Mouse (Mus musculus) gastrocnemius, adult 2 months (tissue): ENCODE measurements around the gene Rps21. TPM values are rescaled to one million over a fixed set of nuclear protein-coding genes. Genes with fewer than 3 reads are reported as not detected.
A peak's percentile ranks its signal among the peaks of the same experiment; 100 is the strongest.

Experiments
- DNase-seq: peaks from one replicate; pipeline ENCODE4 v3.0.0; 2022
- H3K27ac ChIP-seq: fragments of 200-600 bp; 2 replicates; pipeline ENCODE4 v1.8.1; 2022; ENCODE audit warnings: mild to moderate bottlenecking
- H3K4me3 ChIP-seq: fragments of 200-600 bp; 2 replicates; pipeline ENCODE4 v1.8.1; 2022; ENCODE audit warnings: mild to moderate bottlenecking, moderate library complexity
- CTCF ChIP-seq: fragments of 200-600 bp; IDR thresholded peaks from 2 replicates; pipeline ENCODE4 v1.8.1; 2022; ENCODE audit warnings: antibody characterized with exemption, mild to moderate bottlenecking, moderate library complexity
- intact Hi-C: fragments of 180-260 bp; cut with DNase I; formaldehyde crosslinking; loops from one replicate; pipeline ENCODE4 v1.15.1; 2025
- total RNA-seq, 2 experiments: library from RNA; stranded (reverse); gene quantifications; 2 replicates each; pipeline ENCODE4 v1.2.3; 2021

Rps21 gene
- total RNA-seq, 2 experiments from 2014 or later = 359 to 473 TPM

DNA sequence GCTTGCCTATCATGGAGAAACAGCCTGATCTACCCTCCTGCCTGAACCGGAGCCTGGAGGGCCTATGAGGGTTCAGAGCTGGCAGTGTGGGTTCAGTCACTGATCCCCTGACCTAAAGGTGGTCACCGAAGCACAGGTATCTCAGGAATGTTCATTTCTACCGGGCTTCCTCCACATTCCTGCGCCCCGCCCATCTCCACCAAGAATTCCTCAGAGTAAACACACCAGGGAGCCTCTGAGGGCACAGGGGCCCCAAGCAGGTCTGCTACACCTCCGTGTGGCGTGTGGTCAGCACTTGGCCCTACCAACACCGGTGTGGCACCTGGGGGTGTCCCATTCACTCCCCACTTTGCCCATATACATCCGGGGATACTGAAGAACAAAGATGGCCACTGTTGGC is 37.0 kb upstream of the Rps21 start:
- DNase-seq = peak; percentile 12
- TF ChIP-seq CTCF = no peak
- Histone ChIP-seq H3K4me3 (no peak overlapping the region), H3K27ac (peak overlapping the region; percentile 83)
- intact Hi-C loops = no loop called here

DNA sequence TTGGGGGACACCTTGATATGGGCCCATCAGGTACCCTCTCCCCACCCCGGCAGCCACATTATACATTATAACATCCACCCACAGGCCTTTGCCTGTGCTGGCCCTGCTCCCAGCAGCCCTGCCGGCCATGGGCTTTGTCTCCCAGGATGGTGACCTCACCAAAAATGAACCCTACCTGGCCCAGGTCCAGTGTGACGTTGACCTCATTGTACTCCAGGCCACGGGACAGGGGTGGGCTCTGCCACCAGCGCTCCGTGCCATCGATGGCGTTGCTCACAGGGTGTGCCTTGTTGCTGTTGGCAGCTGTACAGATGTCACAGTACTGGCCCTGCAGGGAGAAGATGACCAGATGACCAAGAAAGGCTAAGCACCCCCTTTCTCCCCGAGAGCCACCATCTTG is 36.1 kb upstream of the Rps21 start:
- H3K4me3 ChIP-seq = no peak overlapping the region
- peak overlapping the region; percentile 62 for H3K27ac ChIP-seq
- intact Hi-C loops = no loop called here
- no peak for DNase-seq
- TF ChIP-seq CTCF = no peak

DNA sequence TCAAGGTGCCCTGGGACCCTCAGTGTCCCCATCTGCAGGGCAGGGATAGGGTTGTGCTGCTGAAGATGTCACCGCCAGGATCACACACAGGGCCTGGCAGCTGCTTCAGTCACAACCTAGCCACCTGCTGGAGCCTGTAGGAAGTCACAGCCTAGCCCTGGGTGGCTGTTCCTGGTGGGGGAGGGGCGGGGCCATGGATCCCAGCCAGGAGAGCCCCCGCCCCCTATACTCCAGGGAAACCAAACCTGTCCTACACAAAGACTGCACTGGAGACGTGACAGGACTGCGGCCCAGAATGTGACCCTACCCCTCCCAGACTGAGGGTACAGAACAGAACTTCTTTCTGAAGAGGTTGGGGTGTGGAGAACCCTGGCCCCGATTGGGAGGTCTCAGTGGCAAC is 34.9 kb upstream of the Rps21 start:
- no peak for DNase-seq

DNA sequence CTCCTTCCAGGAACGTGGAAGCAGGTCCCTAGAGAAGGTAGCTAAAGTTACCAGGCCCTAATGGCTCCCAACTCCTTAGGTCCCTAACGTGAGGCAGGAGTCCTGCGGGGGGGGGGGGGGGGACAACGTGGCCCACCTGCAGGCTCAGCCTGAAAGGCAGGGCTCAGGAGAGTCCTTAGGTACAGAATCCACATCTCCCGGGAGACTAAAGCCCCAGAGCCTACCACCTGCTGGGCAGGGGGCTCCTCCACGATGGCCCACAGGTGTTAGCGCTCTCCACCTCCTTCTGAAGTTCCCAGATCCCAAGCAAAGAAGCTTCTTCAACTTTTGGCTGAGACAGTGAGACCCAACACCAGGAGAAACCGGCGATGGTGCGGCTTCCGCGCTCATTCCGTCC is 32.5 kb upstream of the Rps21 start:
- peak overlapping the region; percentile 88 for H3K27ac ChIP-seq

More for the DNA sequence above, 34.9 kb upstream of the Rps21 start:
- peak overlapping the region; percentile 89 for H3K4me3 ChIP-seq
- TF ChIP-seq CTCF = peak; percentile 36
- peak overlapping the region; percentile 62 for H3K27ac ChIP-seq
- intact Hi-C loops = no loop called here

DNA sequence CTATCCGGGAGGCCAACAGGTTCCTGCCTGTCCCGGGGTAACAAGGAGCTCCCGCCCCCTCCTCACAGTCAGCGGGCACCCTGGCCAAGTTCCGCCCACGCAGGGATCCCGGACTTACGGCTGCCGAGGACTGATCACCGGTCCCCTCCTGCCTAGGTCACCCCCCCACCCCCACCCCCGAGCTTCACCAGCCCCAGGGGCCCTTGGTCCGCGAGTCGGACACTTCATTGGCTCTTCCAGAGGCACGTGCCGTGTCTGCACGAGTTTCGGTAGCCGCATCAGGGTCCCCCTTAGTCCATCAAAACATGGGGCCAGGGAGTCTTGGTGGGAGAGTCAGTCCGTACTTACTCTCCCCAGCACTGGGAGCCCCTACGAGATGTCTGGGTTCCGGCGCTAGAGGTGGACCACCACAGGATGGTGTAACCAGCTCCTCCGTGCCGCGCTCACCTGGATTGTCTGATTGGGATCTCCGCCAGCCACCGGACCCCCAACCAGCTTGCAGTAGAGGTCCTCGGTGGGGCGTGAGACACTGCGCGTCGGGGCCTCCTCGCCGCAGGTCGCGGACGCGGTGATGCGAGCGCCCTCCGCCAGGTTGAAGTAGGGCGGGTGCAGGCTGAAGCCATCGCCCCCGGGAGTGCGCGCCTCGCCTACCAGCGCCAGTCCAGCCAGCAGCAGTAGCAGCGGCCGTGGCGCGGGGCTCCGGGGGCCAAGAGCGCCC is 32.0 kb upstream of the Rps21 start:
- peak; percentile 57 for DNase-seq
- Histone ChIP-seq H3K4me3 (peak overlapping the region; percentile 89), H3K27ac (peak overlapping the region; percentile 88)
- TF ChIP-seq CTCF = no peak; the same call in 1 of the 2 replicates
- intact Hi-C loops = no loop called here

More for the DNA sequence above, 32.5 kb upstream of the Rps21 start:
- no peak for DNase-seq
- intact Hi-C loops = no loop called here
- no peak for TF ChIP-seq CTCF
- H3K4me3 ChIP-seq = peak overlapping the region; percentile 89

DNA sequence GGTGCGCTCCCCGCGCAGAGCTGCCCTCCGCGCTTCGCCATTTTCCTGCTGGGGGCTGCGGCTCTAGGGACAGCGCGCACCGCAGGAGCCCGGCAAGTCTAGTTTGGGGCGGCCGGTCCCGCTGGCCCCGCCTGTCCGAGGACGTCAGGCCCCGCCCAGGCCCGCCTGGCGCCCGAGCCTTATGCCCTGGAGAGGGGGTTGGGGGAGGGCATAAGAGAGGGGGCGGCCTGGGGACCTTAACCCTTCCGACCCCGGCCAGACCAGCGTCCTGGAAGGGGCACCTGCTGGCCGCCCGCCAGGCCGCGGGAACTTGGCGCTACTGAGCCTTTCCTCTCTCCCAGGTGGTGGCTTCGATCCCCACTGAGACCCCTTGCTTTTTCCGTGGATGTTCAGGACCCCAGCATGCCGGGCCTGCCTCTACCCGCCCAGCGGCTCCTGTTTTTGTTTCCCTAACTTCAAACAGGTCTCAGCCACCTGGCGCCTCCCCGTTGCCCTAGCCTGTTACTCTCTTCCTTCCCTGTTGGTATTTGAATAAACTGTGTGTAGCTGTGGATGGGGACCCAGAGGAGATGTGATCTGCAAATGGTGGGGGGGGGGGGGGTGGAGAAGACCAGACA is 31.3 kb upstream of the Rps21 start, which contains the start of gene Lama5:
TSS of gene Lama5 (minus strand) at position 98 of the 617 bp plus-strand sequence.
- TF ChIP-seq CTCF = no peak
- intact Hi-C loops = no loop called here
- H3K27ac ChIP-seq = peak within 1 kb of the TSS; percentile 88
- DNase-seq = peak; percentile 87
- H3K4me3 ChIP-seq = peak within 1 kb of the TSS; percentile 89

DNA sequence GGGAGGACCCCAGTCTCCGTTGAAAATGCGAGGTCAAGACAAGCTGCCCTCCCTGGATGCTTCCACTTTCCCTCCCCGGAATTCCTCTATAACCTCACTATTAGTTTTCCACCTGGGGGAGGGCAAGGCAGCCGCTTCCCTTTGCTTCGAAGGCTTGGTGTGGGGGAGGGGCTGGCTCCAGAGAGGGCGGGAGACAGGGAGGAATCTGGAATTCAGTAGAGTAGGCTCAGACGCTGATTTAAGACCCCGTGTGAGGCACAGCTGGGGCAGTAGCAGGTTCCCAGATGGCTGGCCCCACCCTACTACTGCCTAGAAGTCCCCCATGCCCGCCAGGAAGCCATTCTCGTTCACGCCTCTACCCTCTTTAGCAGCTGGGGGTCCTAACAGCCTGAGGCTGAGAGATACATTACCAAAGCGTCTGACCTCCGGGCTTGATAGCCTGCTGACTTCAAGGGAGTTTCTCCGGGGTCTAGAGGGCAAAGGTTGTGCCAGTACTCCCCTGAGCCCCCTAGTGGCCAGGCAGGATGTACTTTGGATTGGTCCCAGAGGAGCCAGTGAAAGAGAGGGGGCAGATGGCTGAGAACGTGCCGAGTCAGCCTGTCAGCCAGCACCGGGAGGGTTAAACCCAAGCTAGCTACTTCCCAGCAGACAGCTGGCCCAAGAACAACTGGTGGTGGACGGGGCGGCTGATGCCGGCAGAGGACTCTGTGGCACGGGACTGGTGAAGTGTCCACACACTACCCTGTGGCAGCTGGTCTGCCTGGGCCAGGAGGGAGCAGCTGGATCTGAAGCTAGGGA is 29.7 kb upstream of the Rps21 start:
- intact Hi-C loops = no loop called here
- peak; percentile 81 for TF ChIP-seq CTCF

DNA sequence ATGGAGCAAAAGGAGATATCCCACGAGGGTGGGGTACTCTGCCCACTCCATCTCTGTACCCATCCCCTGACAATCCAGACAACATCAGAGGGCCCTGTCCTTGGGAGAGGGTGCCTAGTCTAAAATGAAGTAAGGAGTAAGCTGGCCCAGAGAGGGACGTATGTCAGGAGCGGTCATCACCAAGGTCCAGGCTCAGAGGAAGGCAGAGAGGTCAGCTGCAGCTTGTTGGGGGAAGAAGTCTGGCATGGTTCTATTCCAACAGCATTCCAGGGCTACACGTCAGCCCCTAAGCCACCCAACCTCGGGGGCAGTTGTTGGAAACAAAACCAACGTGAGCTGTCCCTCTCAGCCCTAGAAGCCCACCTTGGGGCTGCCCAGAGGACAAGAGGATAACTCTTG is 29.1 kb upstream of the Rps21 start:
- DNase-seq = no peak
- intact Hi-C loops = no loop called here
- peak overlapping the region; percentile 88 for H3K27ac ChIP-seq
- peak overlapping the region; percentile 69 for H3K4me3 ChIP-seq
- TF ChIP-seq CTCF = no peak

More for the DNA sequence above, 29.7 kb upstream of the Rps21 start:
- DNase-seq = peak; percentile 77
- H3K27ac ChIP-seq = peak overlapping the region; percentile 88
- peak overlapping the region; percentile 69 for H3K4me3 ChIP-seq

DNA sequence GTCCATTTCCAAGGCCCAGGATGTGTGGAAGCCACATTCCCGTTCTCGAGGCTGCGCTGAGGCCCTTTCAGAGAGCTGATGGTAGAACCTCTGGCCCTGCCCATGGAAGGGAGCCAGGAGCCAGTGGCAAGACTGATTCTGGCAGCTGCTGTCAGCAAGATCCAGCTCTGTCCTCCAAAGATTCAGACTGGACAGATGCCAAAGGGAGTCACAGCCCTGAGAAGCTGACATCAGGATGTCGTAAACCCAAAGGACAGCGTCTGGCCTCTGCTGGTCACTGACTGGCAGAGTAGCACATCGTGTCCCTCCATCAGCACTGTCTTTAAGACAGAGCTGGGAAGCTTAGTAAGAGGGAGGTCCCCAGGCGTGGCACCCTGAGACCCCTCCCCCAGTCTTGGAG is 28.6 kb upstream of the Rps21 start:
- Histone ChIP-seq H3K27ac (peak overlapping the region; percentile 88), H3K4me3 (no peak overlapping the region)
- intact Hi-C loops = no loop called here
- peak; percentile 86 for DNase-seq
- TF ChIP-seq CTCF = no peak

DNA sequence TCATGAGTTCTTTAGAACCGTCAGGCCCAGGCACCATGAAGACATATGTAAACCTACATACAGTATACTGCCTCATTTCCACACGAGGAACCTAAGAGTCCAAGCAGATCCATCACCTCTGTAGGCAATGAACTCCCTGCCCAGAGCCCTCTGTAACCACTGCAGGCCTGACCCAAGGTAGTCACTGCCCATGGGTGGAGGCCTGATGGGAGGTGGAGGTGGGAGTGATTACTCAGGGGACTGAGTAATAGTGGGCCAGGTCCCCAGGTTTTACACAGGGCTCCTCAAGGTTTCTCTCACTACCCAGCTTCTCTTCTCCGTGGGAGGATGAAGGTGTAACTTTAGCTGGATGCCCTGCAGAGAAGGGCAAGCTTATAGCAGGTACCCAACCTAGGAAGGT is 28.0 kb upstream of the Rps21 start:
- no peak for TF ChIP-seq CTCF
- DNase-seq = no peak
- peak overlapping the region; percentile 88 for H3K27ac ChIP-seq
- no peak overlapping the region for H3K4me3 ChIP-seq
- intact Hi-C loops = no loop called here

DNA sequence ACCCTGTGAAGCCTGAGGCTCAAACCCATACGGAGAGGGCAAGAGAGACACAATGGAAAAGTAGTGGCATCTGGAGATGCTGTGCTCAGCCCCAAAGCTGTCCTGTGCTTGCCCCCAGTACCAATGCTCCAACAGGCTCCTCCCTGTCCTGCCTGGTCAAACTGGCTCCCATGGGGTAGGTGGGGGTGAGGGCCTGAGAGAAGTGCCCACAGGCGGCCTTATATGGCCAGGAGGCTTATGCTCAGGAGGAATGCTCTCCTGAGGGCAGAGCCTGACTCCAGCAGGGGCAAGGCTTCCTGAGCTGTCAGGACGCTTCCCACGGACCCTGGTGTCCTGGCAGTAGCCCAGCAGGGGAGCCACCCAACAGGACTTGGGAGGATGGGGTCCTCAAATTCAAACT is 26.7 kb upstream of the Rps21 start:
- intact Hi-C loops = no loop called here
- TF ChIP-seq CTCF = no peak
- no peak for DNase-seq
- Histone ChIP-seq H3K4me3 (no peak overlapping the region), H3K27ac (peak overlapping the region; percentile 58)

DNA sequence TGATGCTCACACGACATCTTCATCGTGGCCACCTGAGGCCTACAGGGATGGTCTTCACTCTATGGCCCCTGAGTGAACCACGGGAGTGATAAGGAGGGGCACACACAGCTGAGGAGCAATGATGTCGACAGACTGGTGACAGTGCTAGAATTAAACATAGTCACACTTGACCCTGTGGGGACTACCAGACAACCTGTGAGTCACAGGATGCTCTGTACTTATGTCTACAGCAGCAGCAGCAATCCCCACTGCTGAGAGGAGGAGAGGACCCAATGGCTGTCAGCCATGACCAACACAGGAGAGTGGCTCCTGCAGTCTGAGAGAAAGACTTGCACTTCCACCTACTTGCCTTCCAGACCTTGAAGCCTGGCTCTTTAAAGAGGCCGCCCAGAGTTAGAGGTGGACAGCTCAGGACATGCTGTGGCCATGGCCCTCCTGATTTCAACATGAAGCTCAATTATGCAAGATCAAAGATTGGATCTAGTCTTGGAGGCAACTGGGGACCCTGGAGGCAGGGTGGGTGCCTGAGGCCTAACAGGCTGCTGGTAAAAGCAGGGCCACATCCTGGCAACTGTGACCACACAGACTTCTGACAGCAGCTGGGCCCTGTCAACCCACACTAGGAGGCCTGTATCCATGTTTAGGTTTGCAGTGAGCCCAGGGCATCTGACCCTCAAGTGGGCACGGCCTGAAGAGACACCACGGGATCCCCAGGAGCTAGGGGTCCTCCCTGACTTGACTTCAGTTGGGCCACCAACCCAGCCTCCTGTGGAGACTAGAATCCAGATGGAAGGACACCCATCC is 23.9 kb upstream of the Rps21 start:
- no peak for DNase-seq
- H3K27ac ChIP-seq = no peak overlapping the region
- intact Hi-C loops = no loop called here
- H3K4me3 ChIP-seq = no peak overlapping the region
- TF ChIP-seq CTCF = no peak
